Mouse (Mus musculus) MN1 (cell line): ENCODE results near the gene Trim38.

Experiments used
- DNase-seq: peaks from one replicate; pipeline ENCODE4 v3.0.0-alpha.2; 2016; ENCODE audit warnings: low spot score

Trim38 gene

GRCm38 (mm10) chr13:23836630-23837029, 66.9 kb downstream of the Trim38 start:
- DNase-seq = no peak

- DNase-seq = no peak
These were observed 69.6 kb downstream of the Trim38 start, which contains the start of gene Slc17a3 for GRCm38 (mm10) chr13:23839308-23839707. Gene Slc17a3 (plus strand): TSS chr13:23839434.
